Mouse (Mus musculus): ENCODE data around the gene Myof. TPM values are rescaled to one million over a fixed set of nuclear protein-coding genes. Genes with fewer than 3 reads are reported as not detected.

Myof gene
- polyA plus RNA-seq, 1 experiment from 2014 or later: 5.5 TPM

DNA sequence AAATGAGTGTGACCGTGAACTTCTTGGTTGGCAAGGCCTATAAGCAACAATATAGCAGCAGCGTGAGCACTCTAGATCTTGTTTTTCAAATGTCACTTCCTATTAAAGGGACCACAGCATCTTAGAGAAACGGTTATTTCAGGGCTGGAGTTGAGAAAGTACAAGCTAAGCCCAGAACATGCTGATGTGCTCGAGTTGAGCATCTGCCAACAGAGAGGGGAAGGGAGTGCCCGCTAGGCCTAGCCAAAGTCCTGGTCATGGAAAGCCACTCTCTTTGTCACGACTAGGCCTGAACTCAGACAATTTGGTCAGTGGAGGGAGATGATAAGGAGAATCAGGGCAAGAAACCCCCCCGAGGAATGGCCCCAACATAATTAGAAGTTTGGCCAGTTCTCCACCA is 86.1 kb downstream of the Myof start:
- no peaks in the 10 kb centered on the region for H3K36me3 ChIP-seq (ENCODE audit: control insufficient read depth, insufficient read depth)
- no peaks in the 10 kb centered on the region for H3K9me3 ChIP-seq (replicated peaks; ENCODE audit: control insufficient read depth, low read length)
- H3K27me3 ChIP-seq (ENCODE audit: control insufficient read depth, insufficient read depth, low read length): no peaks in the 10 kb centered on the region
- H3K9ac ChIP-seq (ENCODE audit: low read length): no peak overlapping the region
- 68% methylated on average over 7 of the region's 7 CpGs for WGBS
- H3K4me2 ChIP-seq (ENCODE audit: low read depth, low read length): no peak overlapping the region
- no peak overlapping the region for H3K27ac ChIP-seq (ENCODE audit: low read length)
- no peak overlapping the region for H3K4me3 ChIP-seq (ENCODE audit: low read length)
- ATAC-seq (replicated peaks; ENCODE audit: extremely low read depth, insufficient read depth, low FRiP score): no peak
- no peaks in the 10 kb centered on the region for H3K4me1 ChIP-seq (ENCODE audit: control insufficient read depth, insufficient read depth, low read length)

DNA sequence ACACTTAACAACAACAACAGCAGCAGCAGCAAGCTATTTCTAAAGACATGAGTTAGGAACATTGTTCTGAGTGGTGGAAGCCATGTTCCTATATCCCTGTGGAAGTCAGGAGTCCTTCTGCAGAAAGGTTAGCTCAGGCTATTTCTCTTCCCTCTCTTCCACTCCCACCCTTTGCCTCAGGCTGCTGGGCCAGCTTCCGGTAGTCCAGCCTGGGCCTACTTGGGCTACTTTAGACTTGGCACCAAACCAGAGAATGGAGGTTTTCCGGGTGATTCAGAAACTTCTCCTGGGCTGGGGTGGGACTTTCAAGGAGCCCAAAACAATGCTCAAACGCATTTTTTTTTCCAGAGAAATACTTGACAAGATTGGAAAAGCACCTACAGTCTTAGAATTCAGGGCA is 87.4 kb downstream of the Myof start:
- no peak overlapping the region for H3K27ac ChIP-seq (ENCODE audit: low read length)
- ATAC-seq (replicated peaks; ENCODE audit: extremely low read depth, insufficient read depth, low FRiP score): no peak
- 58% methylated on average over 3 of the region's 3 CpGs for WGBS
- no peaks in the 10 kb centered on the region for H3K27me3 ChIP-seq (ENCODE audit: control insufficient read depth, insufficient read depth, low read length)
- H3K4me2 ChIP-seq (ENCODE audit: low read depth, low read length): no peak overlapping the region
- no peaks in the 10 kb centered on the region for H3K4me1 ChIP-seq (ENCODE audit: control insufficient read depth, insufficient read depth, low read length)
- H3K36me3 ChIP-seq (ENCODE audit: control insufficient read depth, insufficient read depth): no peaks in the 10 kb centered on the region
- H3K9me3 ChIP-seq (replicated peaks; ENCODE audit: control insufficient read depth, low read length): no peaks in the 10 kb centered on the region
- H3K4me3 ChIP-seq (ENCODE audit: low read length): no peak overlapping the region
- H3K9ac ChIP-seq (ENCODE audit: low read length): no peak overlapping the region

DNA sequence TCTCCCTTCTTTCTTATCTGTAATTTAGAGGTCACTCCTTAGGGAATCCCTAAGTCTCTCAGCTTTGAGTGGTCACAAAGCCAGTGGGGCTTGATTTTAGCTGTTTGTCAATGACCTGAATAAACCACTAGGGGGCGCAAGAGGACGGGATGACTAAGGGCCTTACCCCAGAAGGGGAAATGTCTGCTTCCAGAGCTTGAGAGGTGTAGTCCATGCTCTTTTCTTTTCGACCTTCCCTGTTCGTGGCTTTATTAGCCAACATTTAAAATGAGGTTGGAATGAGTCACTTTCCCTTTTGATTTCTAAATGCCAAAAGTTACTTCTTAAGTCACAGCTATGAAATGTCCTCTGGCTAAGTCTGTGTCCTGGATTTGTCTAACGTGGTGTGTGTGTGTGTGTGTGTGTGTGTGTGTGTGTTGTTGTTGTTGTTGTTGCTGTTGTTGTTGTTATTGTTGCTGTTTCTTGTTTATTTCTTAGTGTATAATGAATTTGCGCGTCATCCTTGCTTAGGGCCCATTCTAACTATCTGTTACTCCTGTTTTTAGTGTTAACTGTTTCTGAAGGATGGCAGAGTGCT is 87.9 kb downstream of the Myof start:
- peak; percentile 52 for ATAC-seq (replicated peaks; ENCODE audit: extremely low read depth, insufficient read depth, low FRiP score)
- H3K36me3 ChIP-seq (ENCODE audit: control insufficient read depth, insufficient read depth): no peaks in the 10 kb centered on the region
- H3K9ac ChIP-seq (ENCODE audit: low read length): no peak overlapping the region
- no peak overlapping the region for H3K4me2 ChIP-seq (ENCODE audit: low read depth, low read length)
- 34% methylated on average over 7 of the region's 7 CpGs for WGBS
- H3K4me3 ChIP-seq (ENCODE audit: low read length): no peak overlapping the region
- H3K27ac ChIP-seq (ENCODE audit: low read length): no peak overlapping the region
- no peaks in the 10 kb centered on the region for H3K4me1 ChIP-seq (ENCODE audit: control insufficient read depth, insufficient read depth, low read length)
- no peaks in the 10 kb centered on the region for H3K9me3 ChIP-seq (replicated peaks; ENCODE audit: control insufficient read depth, low read length)
- no peaks in the 10 kb centered on the region for H3K27me3 ChIP-seq (ENCODE audit: control insufficient read depth, insufficient read depth, low read length)

DNA sequence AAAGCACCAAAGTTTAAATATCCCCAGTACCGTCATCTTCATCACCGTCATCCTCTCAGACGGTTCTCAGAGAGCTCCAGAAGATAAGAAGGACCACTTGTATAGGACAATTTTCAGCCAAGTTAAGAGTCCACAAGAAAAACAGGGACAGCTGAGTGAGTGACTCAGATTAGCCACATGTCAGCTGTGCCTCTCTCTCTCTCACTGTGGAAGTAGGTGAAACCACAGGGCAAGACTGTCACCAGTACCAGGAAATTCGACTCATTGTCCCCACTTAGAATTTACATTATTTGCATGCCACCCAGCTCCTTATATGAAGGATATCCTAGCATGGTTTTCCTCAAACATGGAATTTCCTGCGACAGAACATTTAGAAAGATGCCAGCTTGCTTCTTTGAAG is 88.6 kb downstream of the Myof start:
- Histone ChIP-seq H3K4me1 (ENCODE audit: control insufficient read depth, insufficient read depth, low read length) (no peaks in the 10 kb centered on the region), H3K9ac (ENCODE audit: low read length) (no peak overlapping the region), H3K9me3 (replicated peaks; ENCODE audit: control insufficient read depth, low read length) (no peaks in the 10 kb centered on the region), H3K27ac (ENCODE audit: low read length) (no peak overlapping the region), H3K4me2 (ENCODE audit: low read depth, low read length) (no peak overlapping the region), H3K36me3 (ENCODE audit: control insufficient read depth, insufficient read depth) (no peaks in the 10 kb centered on the region), H3K4me3 (ENCODE audit: low read length) (no peak overlapping the region), H3K27me3 (ENCODE audit: control insufficient read depth, insufficient read depth, low read length) (no peaks in the 10 kb centered on the region)
- 59% methylated on average over 5 of the region's 5 CpGs for WGBS
- ATAC-seq (replicated peaks; ENCODE audit: extremely low read depth, insufficient read depth, low FRiP score): no peak

DNA sequence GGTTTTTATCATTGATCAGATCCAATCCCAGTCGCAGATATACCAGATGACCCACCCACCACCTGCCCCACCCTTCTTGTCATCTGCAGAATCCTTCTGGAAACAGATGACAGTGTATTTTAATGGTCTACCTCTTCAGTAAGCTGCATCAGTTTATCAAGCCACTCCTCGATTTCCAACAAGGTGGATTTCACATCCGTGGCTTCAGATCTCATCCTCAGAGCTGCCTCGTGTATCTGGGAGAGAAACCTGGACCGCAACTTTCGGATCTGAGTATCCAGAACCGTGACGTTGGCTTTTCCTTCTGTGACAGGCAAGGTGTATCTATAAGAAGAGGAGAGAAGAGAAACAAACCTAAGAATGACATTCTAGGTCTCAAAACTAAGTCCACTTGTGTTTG is 89.1 kb downstream of the Myof start:
- no peak for ATAC-seq (replicated peaks; ENCODE audit: extremely low read depth, insufficient read depth, low FRiP score)
- H3K4me2 ChIP-seq (ENCODE audit: low read depth, low read length): no peak overlapping the region
- WGBS: 76% methylated on average over 8 of the region's 8 CpGs

DNA sequence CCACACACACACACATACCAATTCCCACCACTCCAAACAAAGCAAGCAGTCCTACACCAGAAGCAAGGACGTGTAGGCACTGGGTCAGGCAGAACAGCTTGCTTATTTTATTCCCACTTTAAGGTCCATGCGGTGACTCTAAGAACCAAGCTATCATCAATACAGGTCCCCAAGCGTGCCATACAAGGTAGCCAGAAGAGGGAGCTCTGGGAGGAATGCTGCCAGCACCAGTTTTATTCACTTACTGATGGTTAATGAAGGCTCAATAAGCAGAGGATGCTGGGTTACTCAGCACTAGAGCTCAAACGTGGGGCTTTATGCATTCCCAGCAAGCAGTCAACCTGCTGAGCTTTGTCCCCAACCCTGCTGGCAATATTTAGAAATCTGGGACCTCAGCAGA is 96.7 kb downstream of the Myof start:
- H3K4me2 ChIP-seq (ENCODE audit: low read depth, low read length): no peak overlapping the region
- no peaks in the 10 kb centered on the region for H3K9me3 ChIP-seq (replicated peaks; ENCODE audit: control insufficient read depth, low read length)
- ATAC-seq (replicated peaks; ENCODE audit: extremely low read depth, insufficient read depth, low FRiP score): no peak
- H3K4me3 ChIP-seq (ENCODE audit: low read length): no peak overlapping the region
- no peaks in the 10 kb centered on the region for H3K36me3 ChIP-seq (ENCODE audit: control insufficient read depth, insufficient read depth)
- 18% methylated on average over 4 of the region's 4 CpGs for WGBS
- H3K27me3 ChIP-seq (ENCODE audit: control insufficient read depth, insufficient read depth, low read length): no peaks in the 10 kb centered on the region
- H3K4me1 ChIP-seq (ENCODE audit: control insufficient read depth, insufficient read depth, low read length): no peaks in the 10 kb centered on the region
- no peak overlapping the region for H3K9ac ChIP-seq (ENCODE audit: low read length)
- no peak overlapping the region for H3K27ac ChIP-seq (ENCODE audit: low read length)

More for the DNA sequence above, 89.1 kb downstream of the Myof start:
- Histone ChIP-seq H3K9ac (ENCODE audit: low read length) (no peak overlapping the region), H3K36me3 (ENCODE audit: control insufficient read depth, insufficient read depth) (no peaks in the 10 kb centered on the region), H3K9me3 (replicated peaks; ENCODE audit: control insufficient read depth, low read length) (no peaks in the 10 kb centered on the region), H3K27me3 (ENCODE audit: control insufficient read depth, insufficient read depth, low read length) (no peaks in the 10 kb centered on the region), H3K4me1 (ENCODE audit: control insufficient read depth, insufficient read depth, low read length) (no peaks in the 10 kb centered on the region), H3K4me3 (ENCODE audit: low read length) (no peak overlapping the region), H3K27ac (ENCODE audit: low read length) (no peak overlapping the region)

DNA sequence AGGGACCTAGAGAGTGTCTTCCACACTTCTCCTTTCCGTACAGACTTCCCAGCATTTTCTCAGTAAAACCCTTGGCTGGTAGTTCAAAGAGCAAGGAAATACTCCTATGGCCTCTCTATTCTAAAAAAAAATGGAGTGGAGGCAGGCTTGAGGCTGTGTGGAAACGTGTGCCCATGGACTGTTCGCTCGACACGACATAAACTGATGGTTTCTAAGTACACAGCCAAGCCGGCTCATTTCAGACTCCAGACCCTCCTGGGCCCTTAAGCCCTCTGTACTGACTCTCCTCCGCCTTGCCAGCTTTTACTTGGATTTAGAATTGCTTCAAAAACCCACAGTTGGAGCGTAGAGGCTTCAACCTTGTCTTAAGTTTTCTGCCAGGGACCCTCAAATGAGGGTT is 97.3 kb downstream of the Myof start:
- ATAC-seq (replicated peaks; ENCODE audit: extremely low read depth, insufficient read depth, low FRiP score): no peak
- no peak overlapping the region for H3K4me2 ChIP-seq (ENCODE audit: low read depth, low read length)
- 74% methylated on average over 8 of the region's 8 CpGs for WGBS

DNA sequence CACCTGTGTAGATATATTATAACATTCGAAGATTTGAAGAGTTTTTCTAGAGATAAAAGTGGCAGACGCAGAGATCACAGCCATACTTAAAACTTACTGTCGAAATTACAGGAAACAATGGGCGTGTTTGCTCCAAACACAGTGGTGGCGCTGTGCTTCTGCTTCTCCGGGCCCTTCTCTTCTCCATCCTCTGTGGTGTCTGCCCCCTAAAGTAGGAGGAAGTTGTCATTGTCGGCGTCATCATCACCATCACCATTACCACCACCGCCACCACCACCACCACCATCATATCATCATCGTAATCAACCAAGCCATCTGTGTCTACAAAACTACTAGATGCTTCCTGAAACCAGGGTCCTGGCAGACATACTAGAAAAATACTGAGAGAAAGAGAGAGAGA is 104.2 kb downstream of the Myof start:
- H3K4me1 ChIP-seq (ENCODE audit: control insufficient read depth, insufficient read depth, low read length): no peaks in the 10 kb centered on the region
- ATAC-seq (replicated peaks; ENCODE audit: extremely low read depth, insufficient read depth, low FRiP score): no peak
- H3K27me3 ChIP-seq (ENCODE audit: control insufficient read depth, insufficient read depth, low read length): no peaks in the 10 kb centered on the region
- H3K36me3 ChIP-seq (ENCODE audit: control insufficient read depth, insufficient read depth): no peaks in the 10 kb centered on the region
- no peak overlapping the region for H3K4me2 ChIP-seq (ENCODE audit: low read depth, low read length)
- H3K9me3 ChIP-seq (replicated peaks; ENCODE audit: control insufficient read depth, low read length): no peaks in the 10 kb centered on the region
- WGBS: 81% methylated on average over 10 of the region's 10 CpGs
- H3K9ac ChIP-seq (ENCODE audit: low read length): no peak overlapping the region
- no peak overlapping the region for H3K27ac ChIP-seq (ENCODE audit: low read length)
- no peak overlapping the region for H3K4me3 ChIP-seq (ENCODE audit: low read length)

More for the DNA sequence above, 97.3 kb downstream of the Myof start:
- Histone ChIP-seq H3K27me3 (ENCODE audit: control insufficient read depth, insufficient read depth, low read length) (no peaks in the 10 kb centered on the region), H3K4me3 (ENCODE audit: low read length) (no peak overlapping the region), H3K9me3 (replicated peaks; ENCODE audit: control insufficient read depth, low read length) (no peaks in the 10 kb centered on the region), H3K4me1 (ENCODE audit: control insufficient read depth, insufficient read depth, low read length) (no peaks in the 10 kb centered on the region), H3K9ac (ENCODE audit: low read length) (no peak overlapping the region), H3K36me3 (ENCODE audit: control insufficient read depth, insufficient read depth) (no peaks in the 10 kb centered on the region), H3K27ac (ENCODE audit: low read length) (no peak overlapping the region)

DNA sequence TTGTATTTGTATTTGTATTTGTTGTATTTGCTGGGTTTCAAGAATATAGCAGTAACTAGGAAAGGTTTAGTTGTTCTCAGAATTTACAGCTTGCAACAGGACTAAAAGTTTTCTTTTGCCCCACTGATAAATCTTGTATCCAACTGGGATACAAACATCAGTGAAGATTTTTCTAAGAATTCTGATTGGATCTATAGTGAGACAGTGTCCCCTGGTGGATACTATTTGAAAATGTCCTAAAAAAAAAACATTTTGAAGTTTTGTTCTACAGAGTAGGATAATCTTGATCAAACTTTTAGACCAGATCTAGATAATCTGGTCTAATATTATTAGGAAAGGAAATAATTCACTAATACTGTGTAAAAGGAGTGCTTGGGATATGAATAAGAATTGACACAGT is 106.3 kb downstream of the Myof start:
- ATAC-seq (replicated peaks; ENCODE audit: extremely low read depth, insufficient read depth, low FRiP score): no peak
- H3K4me3 ChIP-seq (ENCODE audit: low read length): no peak overlapping the region

DNA sequence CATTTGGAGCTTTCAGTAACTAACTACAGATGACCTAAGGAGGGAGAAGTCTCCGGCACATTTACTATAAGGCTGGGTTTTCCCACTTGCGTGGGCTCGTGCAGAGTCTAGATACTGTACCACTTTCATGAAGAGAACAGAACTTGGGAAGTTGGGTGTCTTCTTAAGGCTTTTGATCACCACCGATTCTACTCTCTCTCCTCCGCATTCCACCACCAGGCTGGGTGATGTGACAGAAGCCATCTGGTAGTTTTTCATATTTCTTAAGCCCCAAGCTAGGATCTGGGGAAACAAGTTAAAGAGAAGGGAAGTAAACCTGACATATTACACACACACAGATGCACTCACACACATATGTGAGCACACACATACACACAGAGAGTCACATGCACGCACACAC is 108.7 kb downstream of the Myof start:
- H3K9me3 ChIP-seq (replicated peaks; ENCODE audit: control insufficient read depth, low read length): no peaks in the 10 kb centered on the region
- no peak for ATAC-seq (replicated peaks; ENCODE audit: extremely low read depth, insufficient read depth, low FRiP score)
- WGBS: 72% methylated on average over 6 of the region's 6 CpGs
- no peaks in the 10 kb centered on the region for H3K4me1 ChIP-seq (ENCODE audit: control insufficient read depth, insufficient read depth, low read length)
- no peaks in the 10 kb centered on the region for H3K36me3 ChIP-seq (ENCODE audit: control insufficient read depth, insufficient read depth)
- no peak overlapping the region for H3K4me3 ChIP-seq (ENCODE audit: low read length)
- no peak overlapping the region for H3K27ac ChIP-seq (ENCODE audit: low read length)
- H3K4me2 ChIP-seq (ENCODE audit: low read depth, low read length): no peak overlapping the region
- no peaks in the 10 kb centered on the region for H3K27me3 ChIP-seq (ENCODE audit: control insufficient read depth, insufficient read depth, low read length)
- no peak overlapping the region for H3K9ac ChIP-seq (ENCODE audit: low read length)

More for the DNA sequence above, 106.3 kb downstream of the Myof start:
- H3K9me3 ChIP-seq (replicated peaks; ENCODE audit: control insufficient read depth, low read length): no peaks in the 10 kb centered on the region
- H3K9ac ChIP-seq (ENCODE audit: low read length): no peak overlapping the region
- no peaks in the 10 kb centered on the region for H3K4me1 ChIP-seq (ENCODE audit: control insufficient read depth, insufficient read depth, low read length)
- no peak overlapping the region for H3K4me2 ChIP-seq (ENCODE audit: low read depth, low read length)
- H3K27me3 ChIP-seq (ENCODE audit: control insufficient read depth, insufficient read depth, low read length): no peaks in the 10 kb centered on the region
- no peak overlapping the region for H3K27ac ChIP-seq (ENCODE audit: low read length)
- no peaks in the 10 kb centered on the region for H3K36me3 ChIP-seq (ENCODE audit: control insufficient read depth, insufficient read depth)

All from heart, embryonic 16.5 days (tissue).